Mouse (Mus musculus) T-helper 2 cell (primary cell): ENCODE measurements around the gene Fbxw8.

Source experiments
- in situ Hi-C: fragments of 300-600 bp; cut with MboI, MseI; formaldehyde crosslinking; loops from one replicate; pipeline ENCODE4 v1.15.1; 2025; ENCODE audit warnings: high pct_unique_total_duplicates

Fbxw8 gene

DNA sequence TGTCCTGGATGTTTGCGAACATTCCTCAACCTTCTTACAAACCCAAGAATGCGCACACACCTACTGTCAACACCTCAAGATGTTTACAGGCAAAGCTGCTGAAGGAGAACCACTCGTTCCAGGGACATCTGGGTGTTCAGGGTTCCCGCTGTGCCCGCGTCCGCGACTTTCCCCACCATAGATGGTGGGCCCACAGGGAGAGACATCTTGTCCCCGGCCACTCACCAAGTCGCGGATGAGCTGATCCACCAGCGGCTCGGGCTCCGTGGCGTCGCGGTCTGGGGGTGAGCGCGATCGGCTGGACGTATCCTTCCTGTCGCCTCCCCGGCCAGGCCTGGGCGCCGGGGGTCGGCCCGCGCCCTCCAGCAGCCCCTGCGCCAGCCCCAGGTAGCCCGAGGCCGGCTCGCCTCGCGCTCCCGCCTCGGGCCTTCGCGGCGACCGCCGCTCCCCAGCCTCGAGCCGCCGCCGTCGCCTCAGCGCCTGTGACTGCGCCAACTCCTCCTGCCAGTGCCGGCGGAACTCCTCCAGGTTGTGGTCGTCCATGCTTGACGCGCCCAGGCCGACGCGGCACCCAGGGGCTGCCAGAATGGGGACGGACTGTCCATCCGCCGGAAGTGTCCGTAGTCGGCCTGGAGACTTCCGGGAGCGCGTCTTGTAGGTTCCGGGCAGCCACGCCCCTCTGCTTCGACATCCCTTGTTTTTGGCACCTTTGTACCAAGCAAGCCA lies at the start of gene Fbxw8:
TSS of gene Fbxw8 (minus strand) at position 626 of the 726 bp plus-strand sequence.
- in situ Hi-C loops = loop anchor here (5.0 kb wide), 1 partner anchor 68 kb away; no protein-coding TSS in a partner anchor

DNA sequence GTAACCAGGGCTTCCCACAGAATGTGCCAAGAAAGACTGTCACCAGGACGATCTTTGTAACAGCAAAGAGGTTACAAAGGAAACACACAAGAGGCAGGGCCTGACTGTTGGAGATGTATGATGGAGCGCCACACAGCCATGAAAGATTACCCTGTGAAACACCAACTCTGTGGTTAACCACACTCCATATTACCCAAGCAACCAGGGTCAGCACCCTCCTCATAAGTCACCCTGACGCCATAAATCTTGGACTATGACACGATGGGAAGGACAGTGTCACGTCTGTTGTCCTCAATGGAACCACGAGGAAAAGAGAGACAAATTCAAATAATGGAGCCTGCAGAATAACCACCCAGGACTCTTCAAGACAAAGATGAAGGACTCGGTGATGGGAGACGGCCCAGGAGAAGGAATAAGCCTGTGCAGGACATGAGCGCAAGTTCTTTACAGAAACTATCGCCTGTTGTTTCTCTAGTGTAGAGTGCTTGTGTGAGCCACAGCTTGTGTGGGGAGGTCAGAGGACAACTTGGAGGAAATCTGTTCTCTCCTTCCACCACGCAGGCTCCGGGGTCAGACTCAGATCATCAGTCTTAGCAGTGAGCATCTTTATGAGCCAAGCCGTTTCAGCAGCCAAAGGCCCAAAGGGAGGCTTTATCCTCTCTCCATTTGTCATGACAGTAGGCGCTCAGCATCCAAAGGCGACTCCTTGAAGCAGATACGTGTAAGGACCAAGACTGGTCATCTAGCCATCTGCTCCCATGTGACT lies 49.6 kb upstream of the Fbxw8 start:
- in situ Hi-C loops = no loop called here

DNA sequence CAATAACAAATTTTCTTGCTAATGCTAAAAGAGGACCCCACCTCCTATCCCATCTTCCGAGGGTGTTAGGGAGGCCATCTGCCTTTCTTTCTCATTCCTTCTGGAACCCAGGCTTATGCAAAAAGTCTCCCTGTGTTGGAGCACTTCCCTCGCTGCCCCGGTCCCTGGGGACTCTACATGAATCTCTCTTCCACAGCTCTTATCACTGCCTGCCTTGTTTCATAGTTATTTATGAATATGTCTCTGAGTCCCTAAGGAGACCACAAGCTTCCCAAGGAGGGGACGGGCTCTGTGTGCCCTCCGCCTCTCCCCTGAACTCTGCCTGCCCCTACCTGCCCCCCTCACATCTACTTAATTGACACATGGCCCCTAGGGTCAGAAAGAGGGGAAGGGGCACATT lies 44.4 kb upstream of the Fbxw8 start:
- in situ Hi-C loops = no loop called here

DNA sequence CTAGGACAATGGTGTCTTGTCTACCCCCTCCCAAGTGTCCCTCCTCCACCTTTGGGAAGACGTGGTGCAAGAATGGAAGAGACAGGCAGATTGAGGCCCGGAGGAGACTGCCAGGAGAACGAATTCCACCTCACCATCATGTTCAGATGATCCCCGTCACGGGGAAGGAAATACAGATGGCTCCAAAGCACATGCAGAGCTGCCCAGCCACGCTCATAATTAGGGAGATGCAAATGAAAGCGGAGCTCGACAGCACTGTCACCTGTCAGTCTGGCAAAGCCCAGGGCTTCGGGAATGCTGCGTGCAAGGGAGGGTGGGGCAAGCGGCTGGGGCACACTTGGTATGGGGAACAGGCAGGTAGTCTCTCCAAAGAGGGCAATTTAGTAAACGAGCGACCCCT lies 42.2 kb upstream of the Fbxw8 start:
- in situ Hi-C loops = no loop called here

DNA sequence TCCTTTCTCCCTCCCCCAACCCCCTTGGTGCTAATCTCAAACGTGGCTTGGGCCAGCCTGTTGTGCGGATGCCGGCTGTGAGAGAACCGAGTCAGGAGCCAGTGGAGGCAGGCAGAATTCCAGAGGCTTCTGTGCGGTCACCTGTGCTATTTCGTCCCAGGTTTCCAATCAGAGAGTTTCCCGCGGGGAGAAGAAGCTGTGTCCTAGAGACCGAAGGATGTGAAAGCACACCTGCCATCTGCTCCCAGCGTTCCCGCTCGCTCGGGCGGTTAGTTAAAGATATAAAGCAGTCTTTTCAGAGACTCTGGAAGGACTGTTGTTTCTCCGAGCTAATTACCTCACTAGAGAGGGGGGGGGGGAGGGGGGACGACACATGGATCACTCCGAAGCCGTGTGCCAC lies 37.0 kb upstream of the Fbxw8 start:
- in situ Hi-C loops = no loop called here

DNA sequence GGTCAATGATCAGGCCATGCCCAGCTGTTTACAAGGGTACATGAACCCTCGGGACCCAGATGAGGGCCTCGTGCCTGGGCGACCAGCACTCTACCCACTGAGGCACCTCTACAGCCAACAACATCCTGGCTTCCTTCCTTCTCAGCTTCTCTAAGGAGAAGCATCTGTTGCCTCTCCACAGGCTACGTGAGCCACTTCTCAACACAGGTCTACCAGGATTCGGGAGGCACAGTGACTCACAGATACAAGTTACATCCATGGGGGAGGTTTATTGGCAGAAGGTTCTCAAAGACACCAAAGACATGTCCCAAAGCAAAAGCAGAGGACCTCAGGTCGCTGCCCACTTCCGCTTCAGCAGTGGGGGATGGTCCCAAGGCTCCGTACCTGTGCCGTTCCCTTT lies 35.2 kb upstream of the Fbxw8 start:
- in situ Hi-C loops = no loop called here

DNA sequence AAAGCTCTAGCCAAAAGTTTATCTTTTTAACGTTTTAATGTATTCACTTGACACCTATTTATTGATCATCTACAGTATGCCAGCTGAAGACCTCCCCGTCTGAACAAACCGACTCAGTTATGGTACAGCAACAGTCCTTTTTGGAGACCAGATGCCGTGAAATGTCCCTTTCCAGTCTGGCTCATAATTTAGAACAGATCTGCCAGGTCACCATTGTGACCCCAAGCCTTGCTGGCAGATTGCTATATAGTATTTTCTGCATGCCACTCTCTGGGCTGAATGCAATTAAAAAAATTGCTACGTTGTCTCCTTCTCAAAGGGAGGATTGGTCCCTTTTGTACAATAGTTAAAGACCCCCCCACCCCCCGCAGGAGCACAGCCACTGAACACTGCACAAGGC lies 33.1 kb upstream of the Fbxw8 start:
- in situ Hi-C loops = no loop called here

DNA sequence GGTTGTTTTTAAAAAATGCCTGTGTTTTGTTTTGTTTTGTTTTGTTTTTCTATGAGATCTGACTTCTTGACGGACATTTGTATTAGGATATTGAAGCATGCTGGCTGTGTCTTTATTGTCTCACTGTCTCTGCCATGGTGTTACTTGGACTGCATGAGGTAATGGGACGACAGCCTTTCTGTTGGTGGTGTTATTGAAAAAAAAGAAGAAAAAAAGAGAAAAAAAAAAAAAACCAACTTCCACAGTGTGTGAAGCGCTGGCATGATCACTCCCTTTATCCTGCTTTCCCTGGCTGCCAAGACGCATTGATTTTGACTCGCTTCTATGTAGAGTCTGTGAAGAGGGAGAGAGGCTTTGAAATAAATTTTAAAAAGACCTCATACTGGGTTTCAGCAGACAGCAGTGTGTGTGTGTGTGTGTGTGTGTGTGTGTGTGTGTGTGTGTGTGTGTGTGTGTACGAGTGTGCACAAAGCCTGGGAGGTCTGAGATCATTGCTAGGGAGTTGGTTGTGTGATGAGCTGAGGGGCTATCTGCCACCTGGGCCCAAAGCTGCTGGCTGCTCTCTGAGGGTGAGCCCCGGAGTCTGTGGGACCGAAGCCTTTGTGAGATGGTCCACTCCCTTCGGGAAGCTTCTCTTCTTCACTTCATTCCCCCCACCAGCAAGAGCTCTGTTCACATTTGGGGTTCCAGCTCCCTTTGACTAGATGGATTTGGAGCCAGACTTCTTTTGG lies 31.8 kb upstream of the Fbxw8 start:
- in situ Hi-C loops = no loop called here

DNA sequence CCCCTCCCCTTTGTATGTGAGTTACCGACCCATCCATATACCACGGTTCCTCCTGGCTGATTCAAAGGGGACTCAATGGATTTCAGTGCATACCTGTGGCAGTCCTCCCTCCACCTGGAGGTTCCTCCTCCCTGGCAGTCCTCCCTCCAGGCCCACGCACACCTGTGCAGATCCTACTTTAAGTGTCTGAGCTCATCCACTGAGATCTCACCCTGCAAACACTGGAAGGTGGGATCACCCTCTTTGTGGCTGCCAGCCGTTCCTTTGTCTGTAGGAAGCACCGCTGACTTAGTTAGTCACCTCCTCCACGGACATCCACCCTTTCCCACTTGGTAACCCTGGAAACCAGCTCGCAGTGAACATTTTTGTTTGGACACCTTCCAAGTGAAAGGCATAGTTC lies 22.4 kb upstream of the Fbxw8 start:
- in situ Hi-C loops = no loop called here

DNA sequence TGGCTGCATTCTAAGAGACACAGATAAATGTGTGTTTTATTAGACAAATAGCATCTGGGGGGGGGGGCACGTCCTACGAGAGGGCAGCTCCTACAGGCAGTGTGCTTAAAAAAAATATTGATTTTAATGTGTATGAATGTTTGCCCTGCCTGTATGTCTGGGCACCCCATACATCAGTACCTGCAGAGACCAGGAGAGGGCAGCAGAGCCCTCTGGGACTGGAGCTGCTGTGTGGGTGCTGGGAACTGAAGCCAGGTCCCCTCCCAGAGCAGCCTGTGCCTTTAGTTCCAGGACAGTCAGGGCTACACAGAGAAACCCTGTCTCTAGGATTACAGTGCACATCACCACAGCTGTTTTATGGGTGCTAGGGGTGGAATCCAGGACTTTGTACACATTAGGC lies 19.9 kb upstream of the Fbxw8 start:
- in situ Hi-C loops = no loop called here

DNA sequence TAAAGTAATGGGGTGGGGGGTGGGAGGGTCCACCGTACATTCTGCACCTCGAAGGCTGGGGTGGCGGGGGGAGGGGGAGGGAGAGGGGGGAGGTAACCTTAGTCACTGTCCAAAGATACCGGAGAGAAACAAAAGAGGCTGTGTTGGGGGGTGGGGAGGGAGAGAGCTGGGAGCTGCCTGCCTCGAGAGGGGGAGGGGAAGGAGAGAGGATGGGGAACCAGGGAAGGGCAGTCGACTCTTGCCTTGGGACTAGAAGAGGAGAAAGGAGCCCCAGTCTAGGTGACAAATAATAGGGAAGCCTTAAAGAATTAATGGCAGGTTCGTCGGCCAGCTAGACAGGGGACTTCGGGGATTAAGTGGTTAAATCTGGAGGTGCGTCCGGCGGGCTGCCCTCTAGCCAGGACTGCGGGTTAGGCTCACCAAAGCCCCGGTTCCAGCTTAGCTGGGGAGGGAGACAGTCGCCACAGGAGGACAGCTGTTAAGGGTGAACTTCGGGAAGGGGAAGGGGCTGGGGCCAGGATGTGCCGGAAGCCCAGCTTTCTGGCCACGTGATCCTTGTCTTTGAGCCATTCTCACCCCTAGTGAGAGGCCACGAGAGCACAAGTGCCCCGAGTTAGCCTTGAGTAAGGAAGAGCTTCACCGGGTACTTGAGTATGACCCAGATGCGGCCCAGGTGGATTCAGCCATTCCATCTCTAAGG lies 19.2 kb upstream of the Fbxw8 start:
- in situ Hi-C loops = no loop called here

DNA sequence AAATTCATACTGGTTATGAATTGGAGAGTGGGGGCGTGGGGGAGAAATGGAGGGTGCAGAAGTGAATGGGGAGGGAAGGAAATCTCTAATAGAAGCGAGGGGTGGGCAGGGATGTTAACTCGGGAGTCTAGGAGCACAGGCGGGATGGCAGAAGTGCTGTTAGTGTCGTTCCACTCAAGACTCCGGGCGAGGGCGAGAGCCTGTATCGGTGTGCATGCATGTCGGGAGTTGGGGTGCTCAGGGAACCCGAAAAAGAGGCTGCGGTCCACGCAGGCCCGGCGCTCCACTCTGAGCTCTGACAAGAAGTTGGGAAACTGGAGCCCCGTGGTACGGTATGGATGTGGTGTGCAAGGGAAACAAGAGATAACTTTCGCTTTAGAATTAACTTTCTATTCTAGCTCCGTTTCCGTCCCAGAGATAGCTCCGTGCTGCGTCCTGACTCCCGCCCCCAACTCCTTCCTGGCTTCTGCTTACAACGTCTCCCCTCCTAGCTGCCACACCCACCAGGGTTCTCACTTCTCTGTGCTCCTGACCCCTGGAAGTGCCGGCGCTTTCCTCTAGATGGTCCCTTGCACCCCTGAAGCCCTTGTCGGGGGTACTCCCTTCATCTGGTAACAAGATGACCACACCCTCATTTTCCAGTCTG lies 16.9 kb upstream of the Fbxw8 start:
- in situ Hi-C loops = no loop called here

DNA sequence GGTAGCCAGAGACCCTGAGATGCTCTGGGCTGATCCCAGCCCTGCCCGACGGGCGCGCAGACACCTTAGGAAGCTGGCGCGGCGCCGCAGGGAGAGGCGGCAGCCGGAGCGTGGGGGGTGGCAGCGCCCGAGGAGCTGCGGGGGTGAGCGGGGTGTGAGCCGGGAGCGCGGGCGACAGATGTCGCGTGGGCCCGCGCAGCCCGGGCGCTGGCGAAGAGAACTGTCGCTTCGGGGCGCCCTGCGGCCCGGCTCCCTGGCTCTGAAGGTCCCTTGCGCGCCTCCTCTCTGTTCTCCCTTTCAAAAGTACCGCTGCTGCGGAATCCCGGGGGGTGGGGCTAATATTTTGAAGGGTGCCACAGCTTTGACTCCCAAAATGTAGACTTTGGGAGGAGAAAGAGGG lies 16.4 kb upstream of the Fbxw8 start:
- in situ Hi-C loops = no loop called here

DNA sequence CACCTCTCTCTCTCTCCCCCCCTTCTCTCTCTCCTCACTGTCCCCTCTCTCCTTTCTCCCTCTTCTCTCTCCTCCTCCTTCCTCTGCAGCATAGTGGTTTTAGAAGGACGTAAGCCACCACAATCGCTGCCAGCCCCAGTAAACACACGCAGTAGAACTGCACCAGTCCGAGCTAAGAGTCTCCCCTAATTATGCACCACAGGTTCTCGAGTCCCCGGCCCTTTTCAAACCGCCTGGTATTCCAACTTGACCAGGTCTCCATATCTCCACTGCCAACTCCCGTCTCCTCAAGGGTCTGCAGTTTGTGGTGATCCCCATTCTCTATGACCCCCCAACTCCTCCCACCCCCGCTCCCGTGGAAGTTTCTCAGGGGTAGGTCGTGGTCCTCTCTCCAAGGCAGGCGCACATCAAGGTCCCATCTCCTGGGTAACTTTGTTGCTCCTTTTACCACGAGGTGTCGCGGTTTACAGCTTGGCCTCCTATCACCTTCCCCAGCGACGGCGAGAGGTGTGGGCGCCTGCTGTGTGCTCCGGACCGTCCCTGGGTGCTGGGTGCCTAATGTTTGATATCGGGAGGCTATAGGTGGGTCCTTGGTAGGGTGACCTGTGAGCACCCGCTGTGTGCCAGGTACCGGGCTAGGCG lies 15.7 kb upstream of the Fbxw8 start:
- in situ Hi-C loops = no loop called here

DNA sequence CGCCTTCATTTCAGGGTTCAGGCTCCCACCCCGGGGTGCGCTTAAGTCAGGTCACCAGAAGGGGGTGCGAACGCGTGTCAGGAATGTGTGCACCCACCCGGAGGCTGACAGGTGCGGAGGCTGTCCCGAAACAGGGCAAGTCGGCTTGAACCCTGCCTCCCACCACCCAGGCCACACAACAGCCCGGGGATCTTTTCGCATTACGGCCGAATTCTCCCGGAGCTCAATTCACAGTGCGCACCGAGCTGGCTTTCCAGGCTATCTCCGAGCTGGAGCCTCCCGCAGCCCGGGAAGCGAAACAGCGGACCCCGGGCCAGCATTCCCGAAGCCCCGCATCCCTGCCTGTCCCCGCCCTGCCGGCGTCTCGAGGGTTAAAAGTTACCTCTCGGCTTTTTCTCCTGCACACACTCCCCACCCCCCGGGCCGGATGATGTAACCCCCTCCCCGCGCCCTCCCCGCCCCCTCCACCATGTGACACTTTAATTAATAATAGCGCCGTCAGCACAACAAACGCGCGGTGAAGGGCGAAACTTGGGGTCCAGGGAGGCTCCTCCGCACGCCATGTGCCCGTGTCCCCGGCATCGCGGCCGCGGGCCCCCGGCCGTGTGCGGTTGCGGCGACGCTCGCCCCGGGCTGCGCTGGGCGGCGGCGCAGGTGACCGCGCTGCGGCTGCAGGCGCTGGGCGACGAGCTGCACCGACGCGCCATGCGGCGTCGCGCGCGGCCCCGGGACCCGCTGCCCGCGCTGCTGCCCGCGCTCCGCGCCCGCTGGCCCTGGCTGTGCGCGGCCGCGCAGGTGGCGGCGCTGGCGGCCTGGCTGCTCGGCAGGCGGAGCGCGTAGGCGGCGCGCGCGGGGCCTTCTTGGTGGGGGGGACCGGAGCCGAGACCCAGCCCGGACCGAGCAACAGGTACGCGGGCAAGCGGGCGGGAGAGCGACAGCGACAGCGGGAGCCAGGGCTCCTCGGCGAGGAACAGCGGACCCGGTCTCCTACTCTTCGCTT lies 14.3 kb upstream of the Fbxw8 start:
- in situ Hi-C loops = no loop called here

DNA sequence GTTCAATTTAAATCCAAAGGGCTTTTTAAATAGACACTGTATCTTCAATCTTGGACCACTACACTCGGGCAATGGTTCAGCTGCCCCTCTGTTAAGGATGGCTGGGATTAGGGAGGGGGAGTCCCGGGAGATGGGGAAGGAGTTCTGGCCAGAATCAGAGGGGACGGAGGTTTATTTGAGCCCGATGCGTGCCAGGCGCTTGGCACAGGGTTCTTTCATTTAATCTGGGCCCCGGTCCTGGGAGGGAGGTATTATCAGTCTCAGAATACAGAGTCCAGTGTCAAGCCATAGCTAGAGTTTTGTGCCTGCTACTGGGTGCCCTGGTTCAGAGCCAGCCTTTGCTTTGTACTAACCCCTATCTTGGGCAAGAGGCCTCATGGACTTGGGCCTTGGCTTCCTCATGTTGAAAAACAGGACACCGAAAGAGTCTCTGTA lies 12.3 kb upstream of the Fbxw8 start:
- in situ Hi-C loops = no loop called here

DNA sequence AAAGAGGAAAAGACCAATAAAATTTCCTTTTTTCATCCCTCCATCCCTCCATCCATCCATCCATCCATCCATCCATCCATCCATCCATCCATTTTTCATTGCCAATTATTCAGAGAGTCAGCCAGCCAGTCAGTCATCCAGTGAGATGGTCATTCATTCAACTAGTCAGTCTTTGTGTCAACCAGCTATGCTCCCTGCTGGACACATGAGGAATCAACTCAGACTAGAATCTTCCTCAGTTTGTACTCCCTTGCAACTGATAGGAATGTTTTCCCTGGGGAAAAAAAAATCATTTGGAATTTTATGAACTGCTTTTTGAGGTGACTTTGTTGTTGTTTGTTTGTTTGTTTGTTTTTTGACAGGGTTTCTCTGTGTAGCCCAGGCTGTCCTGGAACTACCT lies 10.2 kb upstream of the Fbxw8 start:
- in situ Hi-C loops = no loop called here

DNA sequence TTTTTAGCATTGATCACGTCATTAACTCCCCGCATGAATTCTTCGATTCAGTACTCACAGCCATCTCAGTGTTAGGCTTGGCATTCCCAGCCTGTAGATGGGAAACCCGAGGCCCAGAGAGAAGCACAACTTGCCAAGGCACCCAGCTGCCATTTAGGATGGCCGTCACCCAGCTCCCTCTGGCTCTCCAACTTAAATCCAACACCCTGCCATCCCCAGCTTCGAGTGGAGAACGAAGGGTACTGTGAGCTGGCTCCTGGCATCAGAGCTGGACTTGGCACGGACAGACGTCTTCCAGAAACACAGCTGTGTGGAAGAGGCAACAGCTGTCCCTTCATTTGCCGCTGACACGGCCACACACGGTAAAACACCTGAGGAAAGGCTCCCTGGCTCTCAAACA lies 9.3 kb upstream of the Fbxw8 start, which contains the start of gene Hrk:
TSS of gene Hrk (plus strand) at position 68 of the 400 bp plus-strand sequence.
- in situ Hi-C loops = no loop called here

DNA sequence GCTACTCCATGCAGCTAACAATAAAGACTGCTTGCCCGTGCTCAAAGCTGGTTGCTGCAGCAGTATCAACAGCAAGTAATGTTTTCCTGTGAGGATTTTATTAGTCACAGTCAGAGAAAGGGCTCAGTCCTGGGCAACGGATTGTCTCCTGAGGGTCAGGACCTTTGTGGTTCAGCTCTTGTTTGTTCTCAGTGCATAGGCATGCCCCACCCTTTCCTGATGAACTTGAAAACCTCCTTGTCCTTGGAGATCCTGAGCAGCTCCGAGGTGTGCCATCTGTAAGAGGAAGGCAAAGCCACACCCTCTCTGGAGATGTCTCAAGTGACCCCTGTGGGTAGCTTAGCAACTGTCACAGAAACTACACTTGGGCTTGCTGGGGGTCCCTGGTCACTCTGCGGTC lies 5.4 kb upstream of the Fbxw8 start:
- in situ Hi-C loops = no loop called here

DNA sequence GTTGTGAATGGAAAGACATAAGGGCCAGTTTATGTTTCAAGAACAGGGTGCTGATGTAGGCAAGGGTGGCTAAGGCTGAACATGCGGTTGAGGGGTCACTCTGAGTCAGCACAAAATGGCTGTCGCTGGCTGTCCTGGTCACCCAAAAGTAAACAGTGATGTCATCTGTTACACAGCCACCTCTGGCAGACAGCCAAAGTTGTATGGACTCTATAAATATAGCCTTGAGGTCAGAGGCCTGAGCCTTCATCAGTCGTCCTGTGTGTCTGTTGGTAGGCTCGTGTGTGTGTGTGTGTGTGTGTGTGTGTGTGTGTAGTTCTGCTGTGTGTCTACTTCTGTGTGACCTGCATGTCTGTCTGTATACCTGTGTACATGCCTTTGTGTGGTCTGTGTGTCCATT lies 1.7 kb upstream of the Fbxw8 start:
- in situ Hi-C loops = no loop called here
